ENCODE assay signal across 9 mouse cellular contexts in the genomic region with DNA sequence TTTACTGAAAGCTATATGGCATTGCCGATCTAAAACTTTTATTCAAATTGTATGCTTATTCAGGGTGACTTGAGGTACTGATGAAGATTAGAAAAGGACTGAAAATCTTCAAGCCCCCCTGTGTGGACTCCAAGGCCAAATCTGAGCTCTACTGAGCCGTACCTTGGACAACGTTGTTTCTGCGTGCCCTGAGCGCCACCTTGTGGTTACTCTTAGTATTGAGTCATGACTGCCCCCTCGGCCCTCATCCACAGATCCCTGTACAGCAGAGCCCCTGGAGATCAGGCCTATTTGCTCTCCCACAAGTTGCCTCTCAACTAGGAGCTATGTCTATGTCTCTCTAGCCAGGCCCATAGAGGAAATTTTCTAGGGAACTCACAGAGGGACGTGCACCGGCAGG. TPM values are rescaled to one million over a fixed set of nuclear protein-coding genes. Genes with fewer than 3 reads are reported as not detected.
DNase-seq lines count a peak whose midpoint lies in the region.
"Had no signal": no experiment of that assay in that cellular context is flagged by ENCODE, and none has a peak within 500 bp of the region (broad histone marks: within the 10 kb centered on the region; RNA-seq: fewer than 3 reads in every experiment).

No protein-coding gene starts in this region.

- no peak overlapping the region for H3K27ac ChIP-seq in embryonic facial prominence, embryonic 10.5 days (replicated peaks)
- no peak overlapping the region for H3K27ac ChIP-seq in midbrain, embryonic 10.5 days (replicated peaks)
- H3K27ac ChIP-seq: limb, embryonic 13.5 days had no signal

- intact Hi-C loops in heart, postnatal 36 days (cut with DNase I) = loop anchor here (1.0 kb wide), 2 partner anchors 67 to 97 kb away; no protein-coding TSS in a partner anchor

- 7% methylated on average over 8 of the region's 8 CpGs for WGBS in embryonic facial prominence, embryonic 10.5 days
- WGBS in midbrain, embryonic 10.5 days = 7% methylated on average over 8 of the region's 8 CpGs

- peaks cover 70% of the 10 kb centered on the region for H3K27me3 ChIP-seq in embryonic facial prominence, embryonic 10.5 days (replicated peaks; ENCODE audit: low read depth, poor library complexity, severe bottlenecking)
- H3K27me3 ChIP-seq in midbrain, embryonic 10.5 days (ENCODE audit: low read depth, poor library complexity, severe bottlenecking) = peaks cover 77% of the 10 kb centered on the region

- DNase-seq in adrenal gland, adult (ENCODE audit: inconsistent age in 2 of 2, low spot score in 1 of 2) = peak; percentile 56 to 93
- no peak for DNase-seq in adrenal gland, adult 8-10 months
- DNase-seq in adrenal gland, postnatal 25 days = peak; percentile 69
- peak; percentile 81 for DNase-seq in embryonic facial prominence, embryonic 10.5 days (ENCODE audit: low spot score)
- peak; percentile 76 to 79 for DNase-seq in heart, postnatal 36 days
- DNase-seq in layer of hippocampus, postnatal 25 days (ENCODE audit: extremely low spot score in 1 of 2, low spot score in 1 of 2) = peak; percentile 67 to 89
- peak; percentile 76 for DNase-seq in midbrain, embryonic 10.5 days (ENCODE audit: low spot score)
- DNase-seq in skeletal muscle tissue, adult 2 months (ENCODE audit: low read depth, low spot score) = peak; percentile 32

- H3K9me3 ChIP-seq in embryonic facial prominence, embryonic 10.5 days = no peaks in the 10 kb centered on the region
- no peaks in the 10 kb centered on the region for H3K9me3 ChIP-seq in midbrain, embryonic 10.5 days (replicated peaks)
- H3K9me3 ChIP-seq: limb, embryonic 13.5 days had no signal

- no peaks in the 10 kb centered on the region for H3K36me3 ChIP-seq in embryonic facial prominence, embryonic 10.5 days (replicated peaks)
- no peaks in the 10 kb centered on the region for H3K36me3 ChIP-seq in midbrain, embryonic 10.5 days
- H3K36me3 ChIP-seq: limb, embryonic 13.5 days had no signal

- H3K4me3 ChIP-seq in embryonic facial prominence, embryonic 10.5 days = no peak overlapping the region
- H3K4me3 ChIP-seq in midbrain, embryonic 10.5 days = no peak overlapping the region
- H3K4me3 ChIP-seq: limb, embryonic 13.5 days had no signal

- peaks cover 14% of the 10 kb centered on the region for H3K4me1 ChIP-seq in embryonic facial prominence, embryonic 10.5 days
- H3K4me1 ChIP-seq in midbrain, embryonic 10.5 days = peaks cover 6% of the 10 kb centered on the region

RNA-seq across cellular contexts. Expression of a gene that starts 4.6 kb away (rescaled TPM):
- under 1 TPM in 1 of 4 experiments, not detected in 3; 0.19 TPM for total RNA-seq in adrenal gland, adult 8-10 months (2022)
- total RNA-seq in adrenal gland, postnatal 25 days (2021) = not detected in 2 replicates
- polyA plus RNA-seq in embryonic facial prominence, embryonic 10.5 days (2016; fragmentation: Nextera tagmentation; extraction: Ambion mirVana) = not detected in 2 replicates
- total RNA-seq in heart, postnatal 36 days (2021) = not detected
- total RNA-seq in layer of hippocampus, postnatal 25 days (2021) = under 1 TPM; 0.20 to 0.26 TPM
- 0.09 TPM in 1 of 2 replicates, not detected in the other for polyA plus RNA-seq in midbrain, embryonic 10.5 days (2016; fragmentation: Nextera tagmentation; extraction: Ambion mirVana)
- polyA plus RNA-seq: limb, embryonic 13.5 days had no signal

RNA-seq across cellular contexts. Expression of a gene that starts 12.8 kb away (rescaled TPM):
- under 1 TPM in 1 of 4 experiments, not detected in 3; 0.89 TPM for total RNA-seq in adrenal gland, adult 8-10 months (2022)
- total RNA-seq in adrenal gland, postnatal 25 days (2021) = 0.43 TPM in 1 of 2 replicates, not detected in the other
- 0.68 TPM in 1 of 2 replicates, not detected in the other for polyA plus RNA-seq in embryonic facial prominence, embryonic 10.5 days (2016; fragmentation: Nextera tagmentation; extraction: Ambion mirVana)
- total RNA-seq in heart, postnatal 36 days (2021) = not detected
- not detected for total RNA-seq in layer of hippocampus, postnatal 25 days (2021)
- 0.54 TPM in 1 of 2 replicates, not detected in the other for polyA plus RNA-seq in midbrain, embryonic 10.5 days (2016; fragmentation: Nextera tagmentation; extraction: Ambion mirVana)

RNA-seq across cellular contexts. Expression of a gene that starts 15.7 kb away (rescaled TPM):
- total RNA-seq in adrenal gland, adult 8-10 months (2022) = 10 to 100 TPM; 15.9 to 21.1 (median 17.8) TPM
- 9.8 and 12.7 TPM in 2 replicates for total RNA-seq in adrenal gland, postnatal 25 days (2021)
- polyA plus RNA-seq in embryonic facial prominence, embryonic 10.5 days (2016; fragmentation: Nextera tagmentation; extraction: Ambion mirVana) = 2.6 and 3.1 TPM in 2 replicates
- total RNA-seq in heart, postnatal 36 days (2021) = 10 to 100 TPM; 45.8 to 69.1 TPM
- 100 to 1,000 TPM; 222 to 242 TPM for total RNA-seq in layer of hippocampus, postnatal 25 days (2021)
- polyA plus RNA-seq in midbrain, embryonic 10.5 days (2016; fragmentation: Nextera tagmentation; extraction: Ambion mirVana) = 3.9 and 6.5 TPM in 2 replicates

RNA-seq across cellular contexts. Expression of a gene that starts 38.2 kb away (rescaled TPM):
- total RNA-seq in adrenal gland, adult 8-10 months (2022) = 10 to 100 TPM; 15.5 to 19.1 (median 17.8) TPM
- total RNA-seq in adrenal gland, postnatal 25 days (2021) = 6.7 and 8.0 TPM in 2 replicates
- 1.3 and 1.5 TPM in 2 replicates for polyA plus RNA-seq in embryonic facial prominence, embryonic 10.5 days (2016; fragmentation: Nextera tagmentation; extraction: Ambion mirVana)
- 1 to 10 TPM; 4.6 to 6.6 TPM for total RNA-seq in heart, postnatal 36 days (2021)
- 1 to 10 TPM; 2.8 to 3.4 TPM for total RNA-seq in layer of hippocampus, postnatal 25 days (2021)
- 1.2 and 1.6 TPM in 2 replicates for polyA plus RNA-seq in midbrain, embryonic 10.5 days (2016; fragmentation: Nextera tagmentation; extraction: Ambion mirVana)

RNA-seq across cellular contexts. Expression of a gene that starts 48.2 kb away (rescaled TPM):
- total RNA-seq in adrenal gland, adult 8-10 months (2022) = 10 to 100 TPM; 58.3 to 80.5 (median 68.7) TPM
- 72.8 and 73.5 TPM in 2 replicates for total RNA-seq in adrenal gland, postnatal 25 days (2021)
- polyA plus RNA-seq in embryonic facial prominence, embryonic 10.5 days (2016; fragmentation: Nextera tagmentation; extraction: Ambion mirVana) = 12.4 and 12.7 TPM in 2 replicates
- total RNA-seq in heart, postnatal 36 days (2021) = 10 to 100 TPM; 35.2 to 40.8 TPM
- 10 to 100 TPM; 61.7 to 80.3 TPM for total RNA-seq in layer of hippocampus, postnatal 25 days (2021)
- 11.2 and 12.6 TPM in 2 replicates for polyA plus RNA-seq in midbrain, embryonic 10.5 days (2016; fragmentation: Nextera tagmentation; extraction: Ambion mirVana)
